Mouse (Mus musculus) cerebral cortex, adult 2 months (tissue): ENCODE data around the gene Csrp1.

Experiments
- WGBS: fragments of 180-500 bp; shearing (Covaris S2); methylation state at CpG from one replicate; pipeline ENCODE4 v1.1.7; 2018; 5-methylcytosine and 5-hydroxymethylcytosine counted together

Csrp1 gene

GRCm38 (mm10) chr1:135770896-135771572, 51.2 kb downstream of the Csrp1 start:
- WGBS = 42% methylated on average over 12 of the region's 12 CpGs

- WGBS = 76% methylated on average over 8 of the region's 8 CpGs
Observed at GRCm38 (mm10) chr1:135771573-135771970, 51.7 kb downstream of the Csrp1 start.

GRCm38 (mm10) chr1:135777046-135777445, 57.2 kb downstream of the Csrp1 start:
- 95% methylated on average over 1 of the region's 1 CpGs for WGBS

DNA sequence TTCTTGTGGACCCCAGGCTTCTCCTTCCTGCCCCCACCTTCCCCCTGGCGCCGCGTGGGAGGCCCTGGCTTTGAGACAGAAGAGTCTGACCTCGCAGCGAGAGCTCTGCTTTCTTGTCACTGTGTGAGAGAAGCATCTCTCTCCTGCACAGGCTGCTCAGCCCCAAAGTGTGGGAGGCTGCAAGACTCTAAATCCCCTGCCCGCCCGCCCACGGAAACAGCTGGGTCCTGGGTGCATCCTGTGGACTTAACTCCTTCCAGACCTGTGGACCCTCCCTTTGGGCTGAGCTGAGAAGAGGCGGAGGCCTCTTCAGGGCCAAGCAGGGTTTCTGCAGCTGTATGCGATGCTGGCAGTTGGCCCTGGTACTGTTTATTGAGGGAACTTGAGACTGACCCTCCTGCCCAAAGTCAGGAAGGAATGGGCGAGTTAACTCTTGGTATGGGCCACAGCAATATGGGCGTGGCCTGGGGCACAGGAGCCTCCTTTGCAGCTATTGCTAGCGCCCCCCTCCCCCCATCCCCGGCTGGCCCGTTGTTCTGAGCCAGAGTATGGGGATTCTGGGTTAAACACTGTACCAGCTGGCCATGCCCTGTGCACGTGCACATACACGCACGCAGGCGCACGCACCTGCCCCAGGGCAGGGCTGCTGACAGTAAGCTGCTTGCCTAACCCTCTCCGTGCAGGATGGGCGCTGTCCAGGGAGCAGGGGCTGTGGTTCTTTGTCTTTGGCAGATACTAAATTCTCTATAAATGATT, 59.1 kb downstream of the Csrp1 start, which contains the start of gene Tnni1:
Gene Tnni1 (plus strand): TSS at position 655 of the 756 bp plus-strand sequence.
- WGBS = 30% methylated on average over 22 of the region's 22 CpGs

DNA sequence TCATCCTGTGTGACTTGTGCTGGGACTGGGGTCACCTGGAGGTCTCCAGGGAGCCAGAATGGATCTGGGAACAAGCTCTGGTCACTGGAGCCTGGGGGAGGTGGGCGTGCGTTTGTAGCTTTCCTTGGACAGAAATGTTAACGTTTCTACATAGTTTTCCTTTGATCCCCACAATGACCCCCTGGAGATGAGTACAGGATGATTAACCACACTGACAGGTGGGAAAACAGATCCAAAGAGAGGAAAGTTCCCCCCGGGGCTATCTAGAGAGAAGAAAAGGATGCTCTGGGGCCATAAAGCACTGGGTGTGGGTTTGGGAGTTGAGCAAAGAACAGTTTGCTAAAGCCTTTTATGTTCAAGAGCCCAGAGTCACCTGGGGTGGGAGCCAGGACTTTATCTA, 60.8 kb downstream of the Csrp1 start:
- WGBS = 76% methylated on average over 4 of the region's 4 CpGs

DNA sequence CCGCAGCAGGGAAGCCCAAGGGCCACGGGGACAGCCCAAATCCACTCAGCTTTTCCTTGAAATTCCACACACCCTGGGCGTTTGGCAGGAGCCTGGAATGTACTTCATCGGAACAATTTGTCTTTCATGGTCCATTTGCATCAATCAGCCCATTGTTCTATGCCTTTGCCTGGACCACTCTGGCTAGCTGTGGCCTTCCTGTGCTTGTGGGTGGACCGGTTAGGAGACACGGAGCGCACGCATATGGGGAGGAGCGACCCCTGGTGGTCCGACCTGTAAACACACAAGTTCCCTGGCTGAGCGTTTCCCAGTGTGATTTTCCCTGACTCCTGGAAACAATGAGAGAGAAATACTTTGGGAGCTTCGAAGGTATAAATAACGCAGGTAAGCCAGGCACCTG, 61.4 kb downstream of the Csrp1 start:
- 21% methylated on average over 13 of the region's 13 CpGs for WGBS

DNA sequence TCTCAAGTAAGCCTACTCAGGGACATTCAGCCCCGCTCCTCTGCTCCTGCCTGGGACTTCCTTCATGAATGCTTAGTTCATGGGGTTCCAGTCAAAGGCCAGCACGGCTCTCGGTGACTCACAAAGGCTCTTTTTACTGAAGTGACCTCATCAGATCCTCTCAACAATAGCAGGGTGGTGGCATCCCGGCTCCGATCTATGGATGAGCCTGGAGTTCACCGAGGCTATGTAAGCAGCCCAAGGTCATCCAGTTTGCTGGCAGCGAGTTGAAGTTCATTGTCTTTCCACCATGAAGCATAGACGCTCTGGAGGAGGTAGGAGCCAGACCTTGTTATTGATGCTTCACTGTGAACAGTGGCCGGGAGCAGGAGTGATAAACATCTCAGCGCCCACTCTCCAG, 63.0 kb downstream of the Csrp1 start:
- WGBS = 54% methylated on average over 10 of the region's 10 CpGs

GRCm38 (mm10) chr1:135787799-135788198, 67.9 kb downstream of the Csrp1 start:
- 35% methylated on average over 3 of the region's 3 CpGs for WGBS

DNA sequence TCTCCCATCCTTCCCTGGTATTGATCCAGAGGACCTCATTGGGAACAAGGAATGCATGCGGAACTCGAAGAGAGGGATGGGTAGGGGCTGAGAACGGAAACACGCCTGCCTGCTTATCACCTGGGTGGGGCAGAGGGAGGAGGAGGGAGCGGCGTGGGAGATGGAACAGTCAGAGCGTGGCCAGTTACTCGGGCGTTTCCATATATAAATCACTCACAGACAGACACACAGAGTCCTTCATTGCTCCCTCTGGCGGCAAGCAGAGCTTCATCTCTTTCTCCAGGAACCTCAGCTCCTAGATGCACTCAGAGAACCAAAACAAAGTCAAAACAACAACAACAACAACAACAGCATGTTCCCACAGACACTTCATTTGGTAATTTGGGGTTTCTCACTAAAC, 68.8 kb downstream of the Csrp1 start:
- WGBS = 30% methylated on average over 10 of the region's 10 CpGs

DNA sequence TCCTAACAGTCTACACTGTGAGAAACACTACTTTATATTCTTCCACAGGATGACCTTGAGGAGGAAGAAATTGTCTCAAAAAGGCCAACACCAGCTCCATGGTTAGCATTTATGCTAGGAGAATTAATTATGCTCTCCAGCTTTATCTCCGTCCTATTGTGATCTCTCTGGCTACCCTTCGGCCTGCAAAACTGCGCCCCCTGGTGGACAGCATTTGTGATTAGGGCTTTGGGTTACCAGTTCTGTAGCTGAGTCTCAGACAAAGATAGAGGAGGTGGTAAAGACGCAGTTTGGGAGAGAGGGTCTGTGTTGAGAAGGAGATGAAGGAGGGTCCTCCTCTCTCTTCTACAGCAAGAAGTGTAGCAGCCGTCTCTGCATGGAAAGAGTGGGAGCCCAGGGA, 70.0 kb downstream of the Csrp1 start:
- 21% methylated on average over 5 of the region's 5 CpGs for WGBS

GRCm38 (mm10) chr1:135792143-135792939, 72.5 kb downstream of the Csrp1 start:
- WGBS = 65% methylated on average over 13 of the region's 13 CpGs

DNA sequence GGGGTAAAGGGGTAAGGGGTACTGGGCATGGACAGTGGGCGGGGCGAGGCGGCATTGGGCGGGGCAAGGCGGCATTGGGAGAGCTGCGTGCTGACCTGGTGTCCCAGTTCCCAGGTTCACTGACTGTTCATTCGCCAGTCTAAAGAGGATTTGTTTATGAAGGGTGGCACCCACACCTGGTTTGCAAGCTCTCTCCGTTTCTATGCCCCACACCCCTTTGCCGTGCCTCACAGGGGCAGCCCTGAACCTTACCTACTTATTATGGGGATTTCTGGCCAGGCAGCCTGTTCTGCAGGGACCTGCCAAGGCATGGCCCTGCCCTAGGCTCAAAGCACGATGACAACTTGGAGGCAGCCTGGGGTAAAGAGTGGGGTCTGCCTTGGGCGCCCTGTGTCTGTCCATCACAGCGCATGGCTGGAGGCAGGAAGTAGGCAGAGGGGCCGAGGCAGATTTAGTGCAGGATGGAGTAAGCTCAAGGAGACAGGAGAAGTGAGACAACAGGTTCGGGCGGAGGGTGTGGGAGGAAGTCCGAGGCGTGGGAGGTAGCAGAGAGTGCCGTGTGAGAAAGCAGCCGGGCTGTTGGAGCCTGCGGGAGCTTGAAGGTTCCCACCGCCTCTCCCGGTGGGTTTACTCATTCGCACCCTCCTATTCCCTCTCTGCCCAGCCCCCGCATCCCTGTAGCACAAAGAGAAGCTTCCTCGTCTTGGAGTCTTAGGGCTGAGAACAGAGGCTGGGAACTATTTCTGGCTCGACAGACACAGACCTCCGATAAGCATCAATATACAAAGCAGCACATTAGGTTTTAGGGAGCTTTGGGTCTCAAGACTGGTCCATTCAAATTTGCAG, 73.7 kb downstream of the Csrp1 start:
- WGBS = 18% methylated on average over 27 of the region's 27 CpGs

- WGBS = 64% methylated on average over 20 of the region's 20 CpGs
Observed at GRCm38 (mm10) chr1:135794216-135795134, 74.6 kb downstream of the Csrp1 start.

GRCm38 (mm10) chr1:135798492-135798891, 78.6 kb downstream of the Csrp1 start:
- 92% methylated on average over 1 of the region's 1 CpGs for WGBS

GRCm38 (mm10) chr1:135799109-135799627, 79.3 kb downstream of the Csrp1 start:
- 79% methylated on average over 8 of the region's 8 CpGs for WGBS

DNA sequence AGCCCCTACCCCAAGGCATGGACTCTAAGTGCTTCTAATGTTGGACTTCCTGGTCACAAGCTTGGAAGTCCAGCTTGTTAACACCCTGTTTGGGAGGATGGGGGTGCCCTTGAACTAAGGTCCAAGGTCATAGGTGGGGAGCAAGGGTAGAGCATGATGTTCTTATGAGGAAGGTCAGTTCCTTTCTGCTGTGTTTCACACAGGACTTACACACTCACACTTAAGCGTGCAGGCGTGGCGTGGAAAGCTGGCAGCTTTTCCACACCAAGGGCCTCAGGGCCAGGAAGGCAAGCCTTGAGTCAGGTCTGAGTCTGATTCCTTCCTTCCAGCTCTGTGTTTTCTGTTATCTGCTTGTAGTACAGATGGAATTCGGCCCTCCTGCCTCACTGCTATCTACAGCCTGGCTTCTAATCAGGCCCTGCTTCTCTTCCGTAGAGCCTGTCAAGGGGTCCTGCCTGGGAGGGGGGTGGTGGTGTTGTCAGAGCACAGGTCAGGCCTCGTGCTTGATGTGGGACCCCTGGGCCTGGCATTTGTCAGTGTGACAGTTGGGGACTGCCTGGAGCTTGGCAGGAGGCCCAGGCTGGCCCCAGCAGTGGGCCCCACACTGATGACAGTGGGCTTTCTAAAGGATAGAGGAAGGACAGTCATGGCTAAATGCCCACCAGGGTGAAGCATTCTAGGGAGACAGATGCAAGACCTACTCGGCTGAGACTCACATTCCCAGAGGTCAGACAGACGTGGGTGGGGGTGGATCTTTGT, 80.5 kb downstream of the Csrp1 start:
- WGBS = 73% methylated on average over 8 of the region's 8 CpGs
